Mouse (Mus musculus): ENCODE measurements around the gene Lrrc25. TPM values are rescaled to one million over a fixed set of nuclear protein-coding genes. Genes with fewer than 3 reads are reported as not detected.
"Not testable (repeated sequence)": the region's sequence is repeated elsewhere in the genome, so short reads cannot be mapped to it uniquely, and the experiment has no call there.

Gene Lrrc25
- total and polyA plus RNA-seq, 2 experiments from 2014 or later: 1.3 to 3.3 TPM

DNA sequence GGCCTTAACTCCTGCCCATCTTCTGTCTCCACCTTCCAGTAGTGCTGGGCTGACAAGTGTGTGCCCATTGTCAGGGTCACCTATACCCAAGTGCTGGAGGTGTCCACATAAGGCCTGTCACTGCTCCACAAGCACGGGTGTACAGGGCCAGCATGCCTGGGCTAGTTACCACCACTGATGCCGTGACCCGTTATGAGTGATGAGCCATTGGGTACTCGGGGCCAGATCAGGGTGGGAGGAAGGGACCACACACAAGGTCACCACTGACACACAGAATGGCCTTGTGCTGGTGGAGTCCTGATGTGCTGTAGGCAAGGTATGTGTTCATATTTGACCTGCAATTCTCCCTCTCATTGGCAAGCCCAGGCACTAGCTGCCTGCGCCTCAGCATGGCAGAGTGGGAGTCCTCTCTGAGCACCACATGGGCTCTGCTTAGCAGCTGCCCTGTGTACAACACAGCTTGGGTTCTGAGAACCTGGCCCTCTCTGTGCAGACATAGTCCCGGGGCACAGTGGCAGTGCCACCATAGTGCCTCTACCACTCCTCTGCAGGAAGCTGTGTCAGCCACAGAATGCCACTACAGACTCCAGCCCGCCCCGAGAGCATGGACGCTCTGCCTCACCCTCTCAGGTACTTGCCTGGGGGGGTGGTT is 31.2 kb upstream of the Lrrc25 start:
- 91% methylated on average over 9 of the region's 9 CpGs for WGBS
- Histone ChIP-seq H3K4me3 (ENCODE audit: low read length) (no peak overlapping the region), H3K4me1 (ENCODE audit: insufficient read depth, low read length) (no peaks in the 10 kb centered on the region), H3K9ac (replicated peaks; ENCODE audit: low read length) (no peak overlapping the region), H3K27me3 (ENCODE audit: insufficient read depth, low read length) (no peaks in the 10 kb centered on the region), H3K36me3 (ENCODE audit: insufficient read depth, low read length) (peaks cover 50% of the 10 kb centered on the region), H3K27ac (no peak overlapping the region; the same call in 1 of the 2 replicates), H3K9me3 (ENCODE audit: low read length) (no peaks in the 10 kb centered on the region), H3K4me2 (ENCODE audit: low read depth, low read length) (no peak overlapping the region)
- ATAC-seq: peak; percentile 11; the same call in 1 of the 2 replicates
- DNase-seq (ENCODE audit: low spot score): no peak
- TF ChIP-seq CTCF (IDR thresholded peaks at IDR 0.05; ENCODE audit: low read depth): no peak

- Histone ChIP-seq H3K4me1 (ENCODE audit: insufficient read depth, low read length) (no peaks in the 10 kb centered on the region), H3K9me3 (ENCODE audit: low read length) (no peaks in the 10 kb centered on the region), H3K4me2 (ENCODE audit: low read depth, low read length) (no peak overlapping the region), H3K36me3 (ENCODE audit: insufficient read depth, low read length) (peaks cover 48% of the 10 kb centered on the region), H3K9ac (replicated peaks; ENCODE audit: low read length) (no peak overlapping the region), H3K27ac (no peak overlapping the region; the same call in 1 of the 2 replicates), H3K4me3 (ENCODE audit: low read length) (no peak overlapping the region), H3K27me3 (ENCODE audit: insufficient read depth, low read length) (no peaks in the 10 kb centered on the region)
- peak; percentile 71 for DNase-seq (ENCODE audit: low spot score)
- peak; percentile 80 for TF ChIP-seq CTCF (IDR thresholded peaks at IDR 0.05; ENCODE audit: low read depth)
- 35% methylated on average over 7 of the region's 7 CpGs for WGBS
- ATAC-seq: peak; percentile 73
Measured at GRCm38 (mm10) chr8:70585258-70585652, 30.7 kb upstream of the Lrrc25 start.

DNA sequence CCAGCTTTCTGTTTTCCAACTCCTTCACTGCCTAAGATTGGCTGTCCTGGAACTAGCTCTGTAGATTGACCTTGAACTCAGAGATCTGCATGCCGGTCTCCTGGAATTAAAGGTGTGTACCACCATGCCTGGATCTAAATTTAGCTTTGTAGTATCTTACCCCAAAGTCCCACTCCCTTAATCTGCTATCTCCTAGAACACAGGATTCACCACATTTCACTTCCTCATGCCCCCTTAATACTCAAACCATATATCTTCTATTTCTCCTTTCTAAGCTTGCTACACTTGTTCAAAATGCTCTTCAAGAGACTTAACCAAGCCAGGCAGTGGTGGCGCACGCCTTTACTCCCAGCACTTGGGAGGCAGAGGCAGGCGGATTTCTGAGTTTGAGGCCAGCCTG is 28.0 kb upstream of the Lrrc25 start:
- ATAC-seq: not testable (repeated sequence)
- H3K36me3 ChIP-seq (ENCODE audit: insufficient read depth, low read length): peaks cover 46% of the 10 kb centered on the region

GRCm38 (mm10) chr8:70591569-70591968 is 24.4 kb upstream of the Lrrc25 start:
- DNase-seq (ENCODE audit: low spot score) (no peak), ATAC-seq (no peak)
- Histone ChIP-seq H3K4me2 (ENCODE audit: low read depth, low read length) (no peak overlapping the region), H3K4me1 (ENCODE audit: insufficient read depth, low read length) (peaks cover 10% of the 10 kb centered on the region; the same call in 1 of the 2 replicates), H3K27me3 (ENCODE audit: insufficient read depth, low read length) (no peaks in the 10 kb centered on the region), H3K27ac (no peak overlapping the region), H3K36me3 (ENCODE audit: insufficient read depth, low read length) (peaks cover 23% of the 10 kb centered on the region; the same call in 1 of the 2 replicates), H3K9ac (replicated peaks; ENCODE audit: low read length) (no peak overlapping the region), H3K9me3 (ENCODE audit: low read length) (no peaks in the 10 kb centered on the region), H3K4me3 (ENCODE audit: low read length) (no peak overlapping the region)
- no peak for TF ChIP-seq CTCF (IDR thresholded peaks at IDR 0.05; ENCODE audit: low read depth)
- 84% methylated on average over 12 of the region's 12 CpGs for WGBS

More for the DNA sequence above, 28.0 kb upstream of the Lrrc25 start:
- DNase-seq (ENCODE audit: low spot score); H3K4me2 ChIP-seq (ENCODE audit: low read depth, low read length); H3K9me3 ChIP-seq (ENCODE audit: low read length); H3K4me3 ChIP-seq (ENCODE audit: low read length); H3K9ac ChIP-seq (replicated peaks; ENCODE audit: low read length); H3K27me3 ChIP-seq (ENCODE audit: insufficient read depth, low read length); H3K27ac ChIP-seq; H3K4me1 ChIP-seq (ENCODE audit: insufficient read depth, low read length): not testable (repeated sequence)
- WGBS: 93% methylated on average over 4 of the region's 4 CpGs

- ATAC-seq: no peak
- no peak for DNase-seq (ENCODE audit: low spot score)
- H3K27ac ChIP-seq: peak overlapping the region; percentile 75; the same call in 1 of the 2 replicates
- no peak overlapping the region for H3K9ac ChIP-seq (replicated peaks; ENCODE audit: low read length)
- H3K4me1 ChIP-seq (ENCODE audit: insufficient read depth, low read length): peaks cover 10% of the 10 kb centered on the region; the same call in 1 of the 2 replicates
- H3K27me3 ChIP-seq (ENCODE audit: insufficient read depth, low read length): no peaks in the 10 kb centered on the region
- no peaks in the 10 kb centered on the region for H3K9me3 ChIP-seq (ENCODE audit: low read length)
- H3K36me3 ChIP-seq (ENCODE audit: insufficient read depth, low read length): peaks cover 15% of the 10 kb centered on the region; the same call in 1 of the 2 replicates
- 43% methylated on average over 8 of the region's 8 CpGs for WGBS
- H3K4me2 ChIP-seq (ENCODE audit: low read depth, low read length): peak overlapping the region; percentile 96
- no peak overlapping the region for H3K4me3 ChIP-seq (ENCODE audit: low read length)
- no peak for TF ChIP-seq CTCF (IDR thresholded peaks at IDR 0.05; ENCODE audit: low read depth)
Measured at GRCm38 (mm10) chr8:70593173-70593572, 22.8 kb upstream of the Lrrc25 start.

GRCm38 (mm10) chr8:70593961-70594609 is 21.9 kb upstream of the Lrrc25 start, which contains the start of gene Isyna1:
Gene Isyna1 (plus strand): TSS chr8:70594373.
- no peak; the same call in 1 of the 2 replicates for TF ChIP-seq CTCF (IDR thresholded peaks at IDR 0.05; ENCODE audit: low read depth)
- ATAC-seq (peak; percentile 81), DNase-seq (ENCODE audit: low spot score) (peak; percentile 92)
- no peaks in the 10 kb centered on the region for H3K9me3 ChIP-seq (ENCODE audit: low read length)
- peaks cover 15% of the 10 kb centered on the region; the same call in 1 of the 2 replicates for H3K36me3 ChIP-seq (ENCODE audit: insufficient read depth, low read length)
- H3K27ac ChIP-seq: peak within 1 kb of the TSS; percentile 75; the same call in 1 of the 2 replicates
- peak within 1 kb of the TSS; percentile 54 for H3K4me3 ChIP-seq (ENCODE audit: low read length)
- H3K4me2 ChIP-seq (ENCODE audit: low read depth, low read length): peak within 1 kb of the TSS; percentile 96
- H3K9ac ChIP-seq (replicated peaks; ENCODE audit: low read length): peak within 1 kb of the TSS; percentile 53
- H3K4me1 ChIP-seq (ENCODE audit: insufficient read depth, low read length): peaks cover 18% of the 10 kb centered on the region
- no peaks in the 10 kb centered on the region for H3K27me3 ChIP-seq (ENCODE audit: insufficient read depth, low read length)
- WGBS: under 1% methylated on average over 40 of the region's 40 CpGs
